Mouse (Mus musculus) urinary bladder, postnatal 10 days (tissue): ENCODE results near the gene Zcchc3.

Experiments used
- DNase-seq: peaks from one replicate; pipeline ENCODE4 v3.0.0; 2022; ENCODE audit warnings: low spot score

Zcchc3 gene

DNA sequence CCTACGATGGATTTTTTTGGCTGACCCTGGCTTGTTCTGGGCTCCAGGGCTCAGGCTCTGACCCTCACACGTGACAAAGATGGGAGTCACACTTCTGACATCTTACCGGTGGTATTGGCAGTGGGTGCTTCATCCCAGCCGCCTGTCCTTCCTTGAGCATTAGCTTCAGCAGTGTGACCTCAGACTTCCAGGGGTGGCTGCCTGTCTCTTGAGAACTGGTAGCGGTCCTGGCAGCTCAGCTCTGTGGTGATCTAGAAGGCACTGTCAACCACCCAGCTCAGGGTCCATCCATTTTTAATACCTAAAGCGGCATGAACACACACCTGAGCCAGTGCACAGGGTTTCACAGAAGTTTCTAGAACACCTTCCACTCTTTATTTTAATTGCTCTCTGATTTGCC lies 5.0 kb downstream of the Zcchc3 start:
- DNase-seq, result no peak

DNA sequence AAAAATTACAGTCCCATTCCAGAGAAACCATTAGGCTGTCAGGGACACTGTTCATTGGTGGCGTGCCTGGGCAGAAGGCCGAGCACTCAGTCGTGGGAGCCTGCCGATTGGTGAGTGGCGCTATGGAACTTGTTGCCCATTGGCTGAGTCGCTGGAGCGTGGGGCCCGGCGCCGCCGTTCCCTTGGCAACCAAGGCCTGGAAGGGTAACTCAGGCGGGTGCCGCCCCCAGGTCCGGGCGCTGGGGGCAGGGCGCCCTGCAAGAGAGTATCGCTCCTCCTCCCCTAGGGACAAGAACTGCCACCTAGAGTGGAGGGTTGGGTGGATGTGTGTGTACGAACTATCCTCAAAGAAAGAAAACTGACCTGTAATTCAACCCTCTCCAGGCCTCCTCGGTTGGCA lies 8.7 kb downstream of the Zcchc3 start:
- DNase-seq, result peak; percentile 77

DNA sequence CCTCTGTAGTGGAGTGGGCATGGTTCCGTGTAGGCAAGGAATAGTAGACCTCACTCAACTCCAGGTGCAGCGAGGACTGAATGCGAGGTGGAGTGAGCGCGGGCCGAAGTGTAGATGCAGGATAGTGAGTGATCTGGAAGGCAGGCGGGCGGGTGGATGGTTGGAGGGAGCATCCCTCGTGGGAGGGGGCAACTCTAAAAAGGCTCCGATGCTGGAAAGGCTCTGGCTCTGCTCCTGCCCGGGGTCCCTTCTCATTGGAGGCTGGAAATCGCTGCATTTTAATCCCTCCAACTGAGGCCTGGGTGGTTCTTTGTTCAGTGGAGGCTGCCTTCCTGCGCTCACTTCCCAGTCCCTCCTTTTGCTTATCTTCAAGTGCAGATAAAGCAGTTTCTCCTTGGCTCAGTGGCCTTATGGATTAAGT lies 15.7 kb downstream of the Zcchc3 start:
- no peak for DNase-seq

DNA sequence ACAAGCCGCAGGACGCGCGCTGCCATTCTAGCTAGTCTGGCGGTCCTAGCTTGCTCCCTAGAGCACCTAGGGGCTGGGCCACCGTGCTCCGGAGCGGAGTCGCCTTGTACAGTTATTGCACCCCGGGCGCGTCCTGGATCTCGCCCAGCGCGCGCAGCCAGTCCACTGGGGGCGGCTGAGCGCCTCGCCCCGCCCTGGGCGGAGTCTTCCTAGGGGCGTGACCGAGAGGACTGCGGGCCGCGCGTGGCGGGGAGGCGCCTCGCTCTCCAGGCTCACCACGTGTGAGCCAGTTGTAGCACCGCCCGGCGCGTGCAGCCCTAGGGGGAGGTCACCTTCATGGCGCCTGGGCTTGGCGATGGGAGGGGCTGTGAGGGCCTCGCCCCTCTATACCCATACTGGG lies 16.1 kb downstream of the Zcchc3 start:
- peak; percentile 76 for DNase-seq

DNA sequence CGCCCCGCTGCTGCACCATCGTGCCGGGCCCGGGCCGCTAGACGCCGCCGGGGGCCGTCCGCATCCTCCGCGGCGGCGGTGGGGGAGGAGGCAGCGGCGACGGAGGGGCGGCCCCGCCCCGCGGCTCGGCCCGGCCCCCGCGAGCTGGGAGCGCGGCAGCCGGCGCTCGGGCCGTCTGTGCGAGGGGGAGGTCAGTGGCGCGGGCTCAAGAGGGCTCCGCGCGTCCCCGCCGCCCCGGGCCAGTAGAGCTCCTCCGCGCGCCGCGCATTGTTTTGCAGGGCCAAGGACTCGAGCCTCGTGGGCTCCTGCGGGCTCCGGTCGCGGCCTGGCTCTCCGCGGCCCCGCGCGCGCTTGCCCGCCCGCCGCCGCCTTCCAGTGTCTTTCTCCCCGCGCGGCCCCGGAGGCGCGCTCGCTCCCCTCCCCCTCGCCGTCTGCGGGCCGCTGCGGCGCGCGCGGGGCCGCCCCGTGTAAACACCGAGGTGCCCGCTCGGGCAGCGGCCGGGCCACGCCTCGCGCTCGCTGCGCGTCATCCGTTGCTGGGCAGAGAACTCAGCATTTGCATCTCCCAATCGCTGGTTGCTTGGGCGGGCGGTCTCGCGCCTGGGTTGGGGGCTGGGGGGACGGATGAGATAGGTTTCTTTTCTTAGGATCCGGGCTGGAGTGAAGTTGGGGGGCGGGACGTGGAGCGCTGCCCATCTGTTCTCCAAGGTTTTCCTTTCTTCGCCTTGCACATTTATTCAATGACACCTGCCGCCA lies 17.0 kb downstream of the Zcchc3 start, which contains the start of gene Sox12:
TSS of gene Sox12 (minus strand) at position 384 of the 756 bp plus-strand sequence.
- peak; percentile 97 for DNase-seq

DNA sequence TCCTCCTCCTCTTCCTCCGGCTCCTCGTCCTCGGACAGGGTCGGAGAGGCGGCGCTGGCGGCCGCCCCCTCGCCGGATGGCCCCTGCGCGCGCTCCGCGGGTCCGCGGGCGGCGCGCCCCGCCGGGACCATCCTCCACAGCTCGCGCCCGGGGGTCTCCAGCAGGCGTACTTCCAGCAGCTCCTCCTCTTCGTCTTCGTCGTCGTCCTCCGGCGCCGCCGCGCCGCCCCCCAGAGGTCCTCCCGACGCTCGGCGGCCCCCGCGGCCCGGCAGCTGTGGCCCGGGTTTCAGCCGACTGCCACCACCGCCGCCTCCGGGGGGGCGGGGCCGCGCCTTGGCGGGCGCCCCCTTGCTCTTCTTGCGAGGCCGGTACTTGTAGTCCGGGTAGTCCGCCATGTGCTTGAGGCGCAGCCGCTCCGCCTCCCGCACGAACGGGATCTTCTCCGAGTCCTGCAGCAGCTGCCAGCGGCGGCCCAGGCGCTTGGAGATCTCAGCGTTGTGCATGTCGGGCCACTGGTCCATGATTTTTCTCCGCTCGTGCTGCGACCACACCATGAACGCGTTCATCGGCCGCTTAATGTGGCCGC lies 17.7 kb downstream of the Zcchc3 start:
- DNase-seq, result no peak

DNA sequence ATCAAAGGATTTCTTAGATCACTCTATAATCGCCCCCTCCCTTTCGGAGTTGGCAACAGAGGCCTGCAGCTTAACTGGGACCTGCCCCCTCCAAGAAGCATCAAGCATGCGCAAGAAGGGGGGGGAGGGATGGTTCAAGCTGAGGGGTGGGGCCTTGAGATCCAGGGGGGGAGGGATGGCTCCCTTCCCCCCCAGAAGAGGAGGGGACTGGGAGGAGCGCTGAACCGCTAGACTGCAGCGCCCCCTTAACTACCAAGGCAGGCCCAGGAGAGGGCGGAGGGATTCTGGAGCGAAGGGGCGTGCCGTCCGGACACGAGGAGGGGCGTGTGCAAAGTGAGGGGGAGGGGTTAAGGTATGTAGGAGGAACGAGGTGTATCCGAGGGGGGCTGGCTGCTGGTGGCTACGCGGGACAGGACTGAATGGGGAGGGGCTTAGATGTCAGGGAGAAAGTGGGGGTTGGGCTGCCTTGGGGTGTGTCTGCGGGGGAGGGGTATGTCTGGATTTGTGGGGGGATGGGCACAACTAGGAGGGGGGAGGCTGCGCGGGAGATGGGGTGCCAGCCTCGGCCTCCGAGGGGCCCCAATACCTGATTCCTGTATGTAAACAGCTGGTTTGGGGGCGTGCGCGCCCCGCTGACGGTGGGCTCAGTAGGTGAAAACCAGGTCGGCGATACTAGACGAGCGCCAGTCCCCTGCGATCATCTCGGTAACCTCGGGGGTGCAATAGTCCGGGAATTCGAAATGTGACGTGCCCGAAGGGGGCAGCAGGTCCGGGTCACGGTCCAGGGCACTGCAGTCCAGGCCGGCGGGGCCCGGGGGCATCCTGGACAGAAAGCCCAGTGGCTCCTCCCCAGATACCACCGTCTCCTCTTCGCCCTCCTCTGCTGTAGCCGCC lies 18.5 kb downstream of the Zcchc3 start:
- DNase-seq, result peak; percentile 55

DNA sequence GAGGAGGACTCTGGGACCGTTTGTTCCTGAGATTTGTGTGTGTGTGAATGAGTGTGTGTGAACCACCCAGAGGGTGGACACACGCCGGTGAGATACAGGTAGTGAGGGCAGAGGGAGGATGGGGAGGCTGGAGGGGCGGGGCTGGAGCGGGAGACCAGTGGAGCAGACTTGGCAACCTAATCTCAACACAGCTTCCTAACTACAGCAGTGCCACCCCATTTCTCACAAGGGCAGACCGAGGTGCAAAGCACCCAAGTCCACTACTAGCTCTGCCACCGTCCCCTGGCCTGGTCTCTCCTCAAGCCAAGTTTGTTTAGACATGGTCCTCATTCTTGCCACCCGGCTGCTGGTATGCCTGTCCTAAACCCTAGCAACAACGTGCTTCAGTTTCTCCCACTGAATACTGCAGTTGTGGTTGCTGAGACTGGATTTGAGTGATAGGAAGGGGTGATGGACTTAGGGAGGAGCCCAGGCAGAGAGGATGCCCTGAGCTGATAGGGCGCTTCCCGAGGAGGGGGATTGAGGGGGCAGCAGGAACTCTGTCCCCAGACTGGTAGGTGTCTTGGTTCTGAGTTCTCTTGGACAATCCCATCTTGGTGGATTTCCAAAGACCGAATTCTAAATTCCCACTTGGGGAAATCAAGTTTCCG lies 19.4 kb downstream of the Zcchc3 start:
- no peak for DNase-seq

DNA sequence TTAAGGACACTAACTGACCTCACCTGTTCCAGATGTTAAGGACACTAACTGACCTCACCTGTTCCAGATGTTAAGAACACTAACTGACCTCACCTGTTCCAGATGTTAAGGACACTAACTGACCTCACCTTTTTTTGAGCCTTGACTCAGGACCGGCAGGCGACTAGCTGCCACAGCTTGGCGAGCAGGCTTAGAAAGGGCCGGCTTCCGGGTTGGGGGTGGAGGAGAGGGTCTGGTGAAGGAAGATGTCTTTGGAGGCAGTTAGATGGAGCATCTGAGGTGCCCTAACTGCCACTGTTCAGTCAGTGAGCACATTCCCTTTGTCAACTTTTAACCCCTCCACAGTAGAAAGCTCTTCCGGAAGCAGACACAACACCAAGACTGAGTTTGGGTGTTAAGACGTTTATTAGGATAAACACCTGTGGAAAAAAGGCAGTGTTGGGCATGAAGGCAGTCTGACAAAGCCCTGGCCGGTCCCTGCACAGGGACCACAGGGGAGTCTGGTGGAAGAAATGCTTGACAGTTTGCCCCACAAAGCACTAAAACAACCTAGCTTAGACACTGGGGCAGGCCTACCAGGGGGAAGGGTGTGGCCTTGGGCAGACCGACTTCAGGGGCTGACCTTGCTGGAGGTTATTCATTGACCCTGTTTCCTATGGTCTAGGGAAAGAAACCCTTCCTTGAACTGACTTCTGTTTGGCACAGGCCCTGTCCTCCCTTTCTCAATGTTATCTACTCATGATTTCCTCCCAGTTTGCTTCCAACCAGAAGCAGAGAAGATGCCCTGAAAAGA lies 21.4 kb downstream of the Zcchc3 start:
- DNase-seq, result no peak

DNA sequence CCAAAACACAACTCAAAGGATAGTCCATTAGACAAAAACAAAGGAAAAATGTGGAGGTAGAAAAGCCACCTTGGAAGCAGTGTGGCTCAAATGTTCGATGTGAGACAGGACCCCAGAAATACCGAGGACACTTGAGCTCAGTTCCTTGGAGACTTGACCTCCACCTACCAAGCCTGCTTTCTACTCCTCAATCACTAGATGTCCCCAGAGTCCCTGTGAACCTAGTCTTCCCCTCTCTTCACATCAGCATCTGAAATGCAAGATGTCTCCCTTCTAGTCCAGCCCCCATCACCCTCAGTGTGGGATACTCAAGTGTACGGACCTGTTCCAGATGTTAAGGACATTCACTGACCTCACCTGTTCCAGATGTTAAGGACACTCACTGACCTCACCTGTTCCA lies 22.0 kb downstream of the Zcchc3 start:
- no peak for DNase-seq

DNA sequence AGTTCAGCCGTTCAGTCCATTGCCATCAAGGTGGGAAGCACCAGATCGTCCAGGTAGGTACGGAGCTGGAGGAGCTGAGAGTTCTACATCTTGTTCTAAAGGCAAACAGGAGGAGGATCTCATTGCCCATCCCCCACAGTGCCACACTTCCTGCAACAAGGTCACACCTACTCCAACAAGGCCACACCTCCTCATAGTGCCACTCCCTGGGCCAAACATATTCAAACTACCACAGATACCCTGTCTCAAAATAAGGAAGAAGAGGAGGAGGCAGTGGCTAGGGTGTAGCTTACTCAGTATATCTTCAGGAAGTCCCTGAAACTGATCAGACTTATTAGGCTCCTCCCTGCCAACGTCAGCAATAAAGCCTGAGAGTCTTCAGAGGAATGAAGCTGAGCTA lies 30.6 kb downstream of the Zcchc3 start:
- DNase-seq, result no peak

DNA sequence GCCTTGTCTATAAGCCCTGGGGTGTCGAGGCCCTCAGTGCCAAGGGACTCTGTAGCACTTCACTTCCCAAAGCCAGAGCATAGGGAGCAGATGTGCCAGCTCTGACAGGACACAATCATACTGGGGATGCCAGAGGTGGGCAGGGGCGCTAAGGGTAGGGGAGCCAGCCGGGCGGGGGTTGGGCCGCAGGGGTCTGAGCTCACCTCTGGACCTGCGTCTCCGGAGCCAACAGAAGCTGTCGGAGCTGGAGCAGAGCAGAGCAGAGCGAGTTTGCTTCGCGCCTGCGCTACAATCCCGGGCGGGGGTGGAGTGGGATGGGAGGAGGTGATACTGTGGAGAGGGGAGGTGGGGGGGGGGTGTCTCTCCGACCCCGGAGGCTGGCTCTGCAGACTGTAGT lies 38.5 kb downstream of the Zcchc3 start, which contains the start of gene Nrsn2:
TSS of gene Nrsn2 (minus strand) at position 294 of the 397 bp plus-strand sequence.
- DNase-seq, result no peak

DNA sequence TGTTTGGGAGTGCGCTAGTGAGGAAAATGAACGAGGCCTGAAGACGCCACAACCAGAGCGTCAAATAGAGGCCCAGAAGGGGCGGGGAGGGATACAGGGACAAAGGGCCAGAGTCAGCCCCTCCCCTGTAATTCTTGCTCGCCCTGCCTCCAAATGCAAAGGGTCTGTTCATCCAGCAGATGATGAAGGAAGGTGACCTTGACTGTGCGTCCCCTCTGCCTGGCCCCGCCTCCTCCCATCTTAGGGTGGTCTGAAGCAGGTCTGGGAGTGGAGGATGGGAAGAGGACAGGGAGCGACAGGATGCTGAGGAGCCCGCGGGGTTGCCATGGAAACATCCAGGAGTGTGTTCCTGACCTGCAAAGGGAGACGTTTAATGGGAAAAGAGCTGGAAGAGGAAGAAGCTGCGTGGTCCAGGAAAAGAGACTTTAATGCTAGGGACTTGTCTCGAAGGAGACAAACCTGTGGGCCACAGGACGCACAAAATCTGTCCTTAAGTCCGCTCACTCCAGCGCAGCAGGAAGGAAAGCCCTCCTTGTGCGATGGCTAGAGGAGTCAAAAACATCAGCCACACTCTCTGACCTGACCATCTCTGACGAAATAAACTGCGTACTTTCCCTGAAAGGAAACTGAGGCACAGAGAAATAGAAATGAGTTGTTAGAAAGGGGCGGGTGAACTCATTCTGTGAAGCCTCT lies 39.0 kb downstream of the Zcchc3 start:
- no peak for DNase-seq

DNA sequence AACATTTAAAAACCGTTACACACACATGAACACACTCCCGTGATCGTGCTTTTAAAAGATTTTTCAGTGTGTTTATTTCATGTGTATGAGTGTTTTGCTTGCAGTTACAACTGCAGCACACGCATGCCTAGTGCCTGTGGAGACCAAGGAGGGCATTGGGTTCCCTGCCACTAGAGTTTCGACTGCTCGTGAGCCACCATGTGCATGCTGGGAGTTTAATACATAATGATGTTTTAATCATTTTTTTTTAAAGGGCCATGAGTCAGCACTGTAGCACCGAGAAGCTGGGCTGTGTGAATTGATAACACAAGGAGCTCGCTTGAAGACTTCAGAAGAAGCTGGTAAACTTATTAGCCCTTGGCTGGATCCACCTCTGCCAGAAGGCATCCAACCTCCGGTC lies 41.3 kb downstream of the Zcchc3 start:
- DNase-seq, result no peak

DNA sequence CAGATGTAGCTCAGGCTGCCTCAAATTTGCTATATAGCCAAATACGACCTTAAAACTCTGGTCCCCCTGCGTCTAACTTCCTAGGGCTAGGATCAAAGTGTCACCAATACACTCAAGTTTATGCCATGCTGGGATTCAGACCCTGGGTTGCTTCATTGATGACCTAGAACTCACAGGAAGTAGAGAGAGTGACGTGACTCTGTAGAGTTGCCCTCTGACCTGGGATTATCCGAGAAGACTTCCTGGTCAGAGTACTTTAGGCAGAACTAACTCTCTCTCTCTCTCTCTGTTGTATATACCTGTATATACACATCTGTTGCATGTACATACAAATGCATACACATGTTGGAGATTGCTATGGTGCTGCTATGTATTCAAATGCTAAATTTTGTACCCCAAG lies 42.2 kb downstream of the Zcchc3 start:
- DNase-seq, result no peak

DNA sequence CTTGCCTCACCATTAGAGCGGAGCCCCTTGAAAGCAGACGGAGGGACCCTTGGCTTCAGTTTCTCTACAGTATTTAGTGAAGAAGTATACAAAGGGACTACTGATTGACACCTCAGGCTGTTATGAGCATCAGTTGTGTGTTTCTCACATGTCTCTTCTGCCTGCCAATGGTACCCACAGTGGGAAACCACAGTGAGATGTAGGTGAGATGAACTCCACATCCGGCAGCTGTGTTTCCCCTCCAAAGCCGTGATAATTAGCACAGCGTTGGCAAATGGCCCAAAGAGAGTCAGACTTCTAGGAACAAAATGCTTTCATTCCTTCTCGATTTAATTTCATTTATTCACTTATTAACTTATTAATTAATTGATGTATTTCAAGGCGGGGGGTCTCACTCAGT lies 42.7 kb downstream of the Zcchc3 start:
- DNase-seq, result no peak

DNA sequence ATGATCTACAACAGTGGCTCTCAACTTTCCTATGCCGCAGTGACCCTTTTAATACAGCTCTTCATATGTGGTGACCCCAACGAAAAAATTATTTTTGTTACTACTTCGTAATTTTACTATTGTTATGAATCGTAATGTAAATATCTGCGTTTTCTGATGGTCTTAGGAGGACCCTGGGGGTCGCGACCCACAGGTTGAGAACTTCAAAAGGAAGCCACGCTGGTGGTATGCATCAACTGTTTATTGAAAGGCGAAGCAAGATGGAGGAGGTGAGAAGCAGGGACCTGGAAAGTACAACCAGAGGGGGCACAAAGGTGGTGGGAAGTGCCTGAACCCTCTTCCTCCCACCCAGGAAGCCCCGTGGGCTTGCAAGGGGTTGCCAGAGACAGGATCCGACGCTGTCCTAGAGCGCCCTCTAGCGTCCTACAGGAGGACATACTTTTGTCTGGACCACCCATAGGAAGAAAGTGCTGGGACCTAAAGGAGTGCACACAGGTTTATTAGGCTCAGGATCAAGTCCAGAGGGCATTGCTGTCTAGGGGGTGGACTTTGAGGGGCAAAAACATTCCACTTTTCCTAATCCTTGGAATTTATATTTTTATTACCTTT lies 46.2 kb downstream of the Zcchc3 start:
- no peak for DNase-seq

DNA sequence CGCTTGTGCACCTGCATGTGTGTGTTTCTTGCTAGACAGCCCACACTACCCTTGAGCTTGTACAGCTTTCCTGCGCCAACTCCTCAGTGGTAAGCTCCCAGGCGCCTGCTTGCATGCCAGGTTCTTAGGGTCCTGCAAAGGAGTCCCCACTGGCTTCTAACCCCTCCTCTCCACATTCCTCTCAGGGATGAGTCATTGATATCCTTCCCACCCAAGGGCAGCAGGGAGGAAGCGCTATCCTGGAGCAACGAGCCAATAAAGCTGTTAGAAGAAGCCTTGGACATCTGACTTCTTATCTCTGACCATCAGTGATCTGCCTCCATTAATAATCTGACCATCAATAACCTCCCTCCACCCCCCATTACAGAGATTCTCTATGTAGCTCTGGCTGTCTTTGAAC lies 46.9 kb downstream of the Zcchc3 start:
- DNase-seq, result no peak

DNA sequence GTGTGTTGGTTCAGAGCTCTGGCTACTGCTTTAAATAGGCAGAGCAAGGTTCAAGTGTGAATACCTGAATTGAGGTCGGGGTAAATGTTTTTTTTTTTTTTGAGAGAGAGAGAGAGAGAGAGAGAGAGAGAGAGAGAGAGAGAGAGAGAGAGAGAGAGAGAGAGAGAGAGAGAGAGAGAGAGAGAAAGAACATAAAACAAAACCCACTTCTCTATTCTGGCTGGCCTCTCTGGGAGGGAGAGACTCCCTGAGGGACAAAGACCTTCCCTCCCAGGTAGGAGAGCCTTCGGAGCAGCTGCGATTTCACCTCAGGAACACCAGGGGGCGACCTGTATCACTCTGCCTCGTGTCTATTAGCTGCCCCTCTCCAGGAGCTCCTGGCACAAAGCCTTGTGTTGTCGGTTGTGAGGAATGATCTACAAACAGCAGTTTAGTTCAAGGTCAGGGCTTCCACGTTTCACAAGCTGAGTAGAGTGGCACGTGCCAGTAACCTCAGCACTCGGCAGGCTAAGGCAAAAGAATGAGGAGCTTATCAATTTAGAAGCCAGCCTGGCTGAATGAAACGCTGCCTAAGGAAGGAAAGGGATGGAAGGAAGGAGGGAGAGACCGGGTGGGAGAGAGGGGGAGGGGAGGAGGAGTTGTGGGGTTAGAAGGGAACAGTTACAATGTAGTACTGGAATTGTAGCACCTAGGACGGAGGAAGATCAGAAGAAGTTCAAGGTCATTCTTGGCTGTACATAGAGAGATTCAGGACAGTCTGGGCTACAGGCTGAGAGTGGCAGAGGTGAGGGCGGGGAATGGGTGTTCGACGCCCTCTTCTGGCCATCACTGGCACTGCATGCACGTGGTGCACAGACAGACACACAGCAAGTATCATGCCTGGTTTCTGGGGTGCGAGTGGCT lies 51.3 kb downstream of the Zcchc3 start:
- no peak for DNase-seq
